21 mouse cellular contexts compared by ENCODE assay signal in genomic region chr3:88219940-88220339, GRCm38 (mm10). TPM values are rescaled to one million over a fixed set of nuclear protein-coding genes. Genes with fewer than 3 reads are reported as not detected.
DNase-seq lines count a peak whose midpoint lies in the region; ATAC-seq and TF ChIP-seq lines count a peak whose summit lies in the region.
"Had no signal": no experiment of that assay in that cellular context is flagged by ENCODE, and none has a peak within 500 bp of the region (broad histone marks: within the 10 kb centered on the region; RNA-seq: fewer than 3 reads in every experiment).

No protein-coding gene starts in this region.

- no peaks in the 10 kb centered on the region for H3K27me3 ChIP-seq in cerebellum, adult 2 months (ENCODE audit: control insufficient read depth, insufficient read depth, low read length)
- H3K27me3 ChIP-seq in forebrain, embryonic 11.5 days (ENCODE audit: control insufficient read depth, insufficient read depth, low read length) = peaks cover 31% of the 10 kb centered on the region
- H3K27me3 ChIP-seq in hindbrain, embryonic 14.5 days (ENCODE audit: control insufficient read depth, insufficient read depth, low read length) = 0 out of 2 replicates have a peak, but pooled peaks cover 3% of the 10 kb centered on the region
- peaks cover 7% of the 10 kb centered on the region for H3K27me3 ChIP-seq in midbrain, postnatal 0 days (ENCODE audit: insufficient read depth, low read length)

- no peak for TF ChIP-seq POLR2A in cerebellum, adult 2 months (IDR thresholded peaks at IDR 0.05; ENCODE audit: borderline replicate concordance, insufficient read depth, low read length)

- no peak for TF ChIP-seq CTCF in cerebellum, adult 2 months (IDR thresholded peaks at IDR 0.05; ENCODE audit: borderline replicate concordance, insufficient read depth, low read depth, low read length)
- no peak for TF ChIP-seq CTCF in midbrain, postnatal 0 days (IDR thresholded peaks at IDR 0.05)
- TF ChIP-seq CTCF in gastrocnemius, adult 2 months (IDR thresholded peaks at IDR 0.05) = no peak

- WGBS in cerebellum, adult 2 months = 35% methylated on average over 9 of the region's 9 CpGs
- 9% methylated on average over 9 of the region's 9 CpGs for WGBS in forebrain, embryonic 11.5 days
- WGBS in hindbrain, embryonic 14.5 days = 12% methylated on average over 9 of the region's 9 CpGs
- WGBS in midbrain, postnatal 0 days = 13% methylated on average over 9 of the region's 9 CpGs

- peak overlapping the region; percentile 62 for H3K9ac ChIP-seq in forebrain, embryonic 11.5 days (ENCODE audit: low read length)
- H3K9ac ChIP-seq in hindbrain, embryonic 14.5 days = peak overlapping the region; percentile 63
- H3K9ac ChIP-seq in midbrain, postnatal 0 days (replicated peaks; ENCODE audit: low read length, poor library complexity, severe bottlenecking) = 0 out of 2 replicates have a peak overlapping the region, but pooled peaks have one; percentile 19
- H3K9ac ChIP-seq: embryonic facial prominence, embryonic 12.5 days; limb, embryonic 12.5 days; liver, embryonic 14.5 days had no signal

- no peaks in the 10 kb centered on the region for H3K9me3 ChIP-seq in forebrain, embryonic 11.5 days (ENCODE audit: control insufficient read depth, low read length)
- no peaks in the 10 kb centered on the region for H3K9me3 ChIP-seq in hindbrain, embryonic 14.5 days (ENCODE audit: control insufficient read depth, low read length)
- H3K9me3 ChIP-seq in midbrain, postnatal 0 days (ENCODE audit: low read length) = no peaks in the 10 kb centered on the region
- H3K9me3 ChIP-seq: embryonic facial prominence, embryonic 12.5 days had no signal

- ATAC-seq in forebrain, embryonic 11.5 days (replicated peaks; ENCODE audit: low FRiP score) = peak; percentile 61
- ATAC-seq in hindbrain, embryonic 14.5 days (ENCODE audit: low FRiP score) = no peak
- no peak for ATAC-seq in midbrain, postnatal 0 days (ENCODE audit: low FRiP score)
- ATAC-seq: intestine, postnatal 0 days had no signal

- intact Hi-C loops in gastrocnemius, adult 2 months (cut with DNase I) = no loop called here

- DNase-seq in cerebellum, adult 2 months = no peak
- DNase-seq in cerebellum, postnatal 36 days = no peak
- peak; percentile 82 for DNase-seq in forebrain, embryonic 11.5 days (ENCODE audit: low spot score)
- no peak for DNase-seq in hindbrain, embryonic 14.5 days (ENCODE audit: low spot score)
- DNase-seq in midbrain, postnatal 0 days (ENCODE audit: low spot score) = no peak
- DNase-seq in gastrocnemius, adult 2 months = no peak
- no peak for DNase-seq in B cell, adult 2 months
- DNase-seq in embryo, embryonic 10.5 days (ENCODE audit: low spot score) = no peak
- DNase-seq: adrenal gland, postnatal 36 days; layer of hippocampus, postnatal 36 days; lung, postnatal 14 days; right cerebral cortex, postnatal 14 days had no signal

- peaks cover 14% of the 10 kb centered on the region for H3K36me3 ChIP-seq in forebrain, embryonic 11.5 days (ENCODE audit: control insufficient read depth, insufficient read depth, low read length)
- H3K36me3 ChIP-seq in hindbrain, embryonic 14.5 days (replicated peaks; ENCODE audit: control insufficient read depth, insufficient read depth) = peaks cover 59% of the 10 kb centered on the region
- H3K36me3 ChIP-seq in midbrain, postnatal 0 days (ENCODE audit: insufficient read depth, low read length) = peaks cover 11% of the 10 kb centered on the region; the same call in 1 of the 2 replicates
- H3K36me3 ChIP-seq: embryonic facial prominence, embryonic 12.5 days; limb, embryonic 12.5 days had no signal

- H3K4me1 ChIP-seq in cerebellum, adult 2 months (ENCODE audit: control insufficient read depth, insufficient read depth, low read length) = peaks cover 49% of the 10 kb centered on the region
- H3K4me1 ChIP-seq in forebrain, embryonic 11.5 days (replicated peaks; ENCODE audit: control insufficient read depth, insufficient read depth, low read length) = peaks cover 41% of the 10 kb centered on the region
- H3K4me1 ChIP-seq in hindbrain, embryonic 14.5 days (replicated peaks; ENCODE audit: control insufficient read depth, insufficient read depth, low read length) = peaks cover 56% of the 10 kb centered on the region
- H3K4me1 ChIP-seq in midbrain, postnatal 0 days (ENCODE audit: insufficient read depth, low read length) = no peaks in the 10 kb centered on the region; the same call in 1 of the 2 replicates
- H3K4me1 ChIP-seq: embryonic facial prominence, embryonic 12.5 days had no signal

- H3K4me3 ChIP-seq in cerebellum, adult 2 months (replicated peaks; ENCODE audit: insufficient read depth, low read depth, low read length) = no peak overlapping the region
- peak overlapping the region; percentile 63 for H3K4me3 ChIP-seq in forebrain, embryonic 11.5 days (ENCODE audit: low read depth, low read length)
- H3K4me3 ChIP-seq in hindbrain, embryonic 14.5 days (replicated peaks; ENCODE audit: low read length) = peak overlapping the region; percentile 68; the same call in 1 of the 2 replicates
- H3K4me3 ChIP-seq in midbrain, postnatal 0 days (ENCODE audit: low read depth, low read length) = no peak overlapping the region; the same call in 1 of the 2 replicates
- no peak overlapping the region for H3K4me3 ChIP-seq in gastrocnemius, adult 2 months
- H3K4me3 ChIP-seq: embryonic facial prominence, embryonic 12.5 days; limb, embryonic 12.5 days had no signal

- peak overlapping the region; percentile 10 for H3K27ac ChIP-seq in cerebellum, adult 2 months (ENCODE audit: insufficient read depth, low read length)
- peak overlapping the region; percentile 89 for H3K27ac ChIP-seq in forebrain, embryonic 11.5 days (ENCODE audit: low read depth, low read length)
- peak overlapping the region; percentile 93 for H3K27ac ChIP-seq in hindbrain, embryonic 14.5 days
- peak overlapping the region; percentile 85 for H3K27ac ChIP-seq in midbrain, postnatal 0 days (ENCODE audit: low read depth, low read length)
- H3K27ac ChIP-seq in gastrocnemius, adult 2 months = no peak overlapping the region
- H3K27ac ChIP-seq: embryonic facial prominence, embryonic 12.5 days; kidney, postnatal 0 days; limb, embryonic 12.5 days; liver, embryonic 14.5 days had no signal

- peak overlapping the region; percentile 79 for H3K4me2 ChIP-seq in forebrain, embryonic 11.5 days (ENCODE audit: low read depth, low read length, severe bottlenecking)
- H3K4me2 ChIP-seq in hindbrain, embryonic 14.5 days (replicated peaks) = peak overlapping the region; percentile 94
- peak overlapping the region; percentile 26; the same call in 1 of the 2 replicates for H3K4me2 ChIP-seq in midbrain, postnatal 0 days (ENCODE audit: low read depth, low read length, poor library complexity, severe bottlenecking)
- H3K4me2 ChIP-seq: embryonic facial prominence, embryonic 12.5 days; limb, embryonic 12.5 days had no signal

RNA-seq across cellular contexts. Expression of gene Rhbg, which starts 34.6 kb away (rescaled TPM):
- polyA plus RNA-seq in cerebellum, adult 2 months (2012; rRNA removed) = 0.08 and 0.17 TPM in 2 replicates
- 0.36 TPM in 1 of 2 replicates, not detected in the other for polyA plus RNA-seq in forebrain, embryonic 11.5 days (2014; fragmentation: Nextera tagmentation; extraction: Ambion mirVana)
- 0.48 and 0.76 TPM in 2 replicates for polyA plus RNA-seq in hindbrain, embryonic 14.5 days (2014; fragmentation: Nextera tagmentation; extraction: Ambion mirVana)
- 0.94 and 1.0 TPM in 2 replicates for total RNA-seq in midbrain, postnatal 0 days (2014; rRNA removed)
- polyA plus RNA-seq in midbrain, postnatal 0 days (2015; fragmentation: Nextera tagmentation; extraction: Ambion mirVana) = 0.21 and 0.41 TPM in 2 replicates
- total RNA-seq in gastrocnemius, adult 2 months (2021) = not detected
- total RNA-seq: gastrocnemius, adult 8-10 months; heart, adult 8-10 months; layer of hippocampus, postnatal 36 days; megakaryocyte-erythroid progenitor cell, adult 5-6 weeks had no signal
- polyA plus RNA-seq: heart, postnatal 0 days had no signal

Comparison
In these comparisons a context has a peak if more than half of its experiments do, and no peak if none do; other contexts are left out.
1. H3K4me3 ChIP-seq: peak in forebrain, embryonic 11.5 days (single experiment) and hindbrain, embryonic 14.5 days (single experiment); none in cerebellum, adult 2 months (single experiment), midbrain, postnatal 0 days (single experiment) and gastrocnemius, adult 2 months (single experiment).
2. H3K4me2 ChIP-seq: peak in every context shown above with its lines; median percentile 94 in hindbrain, embryonic 14.5 days; 79 in forebrain, embryonic 11.5 days; 26 in midbrain, postnatal 0 days.
3. Peak in every context shown above with its lines, with median percentiles within 50 percentile points of each other: H3K9ac ChIP-seq.